Mouse (Mus musculus) yolk sac, embryonic 10.5 days (tissue): ENCODE measurements around the gene Serhl.
"Not testable (repeated sequence)": the region's sequence is repeated elsewhere in the genome, so short reads cannot be mapped to it uniquely, and the experiment has no call there.

Source experiments
- DNase-seq: peaks from one replicate; pipeline ENCODE4 v3.0.0-alpha.2; 2017; ENCODE audit warnings: low spot score

Gene Serhl

GRCm38 (mm10) chr15:83126582-83126981, 37.3 kb downstream of the Serhl start:
- DNase-seq, result no peak

GRCm38 (mm10) chr15:83127037-83127436, 37.7 kb downstream of the Serhl start:
- DNase-seq, result not testable (repeated sequence)

- no peak for DNase-seq
Observed at GRCm38 (mm10) chr15:83129530-83130231, 40.4 kb downstream of the Serhl start.

DNA sequence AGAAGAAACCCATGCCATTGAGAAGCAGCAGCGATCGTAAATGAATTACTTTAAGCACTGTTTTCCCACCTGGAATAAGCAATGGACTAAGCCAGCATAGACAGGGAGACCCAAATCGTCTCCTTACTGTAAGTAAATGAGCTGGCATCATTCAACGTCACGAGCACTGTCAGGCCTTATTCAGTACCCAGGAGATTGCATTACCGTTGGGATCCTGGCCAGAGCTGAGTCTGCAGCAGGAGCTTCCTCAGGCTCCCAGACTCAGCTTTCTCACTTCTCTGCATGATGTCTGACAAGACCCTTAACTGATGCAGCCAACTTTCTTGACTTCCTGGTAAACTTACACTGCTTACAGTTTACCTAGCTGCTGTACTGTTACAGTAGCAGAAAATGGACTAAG, 45.4 kb downstream of the Serhl start:
- no peak for DNase-seq

DNA sequence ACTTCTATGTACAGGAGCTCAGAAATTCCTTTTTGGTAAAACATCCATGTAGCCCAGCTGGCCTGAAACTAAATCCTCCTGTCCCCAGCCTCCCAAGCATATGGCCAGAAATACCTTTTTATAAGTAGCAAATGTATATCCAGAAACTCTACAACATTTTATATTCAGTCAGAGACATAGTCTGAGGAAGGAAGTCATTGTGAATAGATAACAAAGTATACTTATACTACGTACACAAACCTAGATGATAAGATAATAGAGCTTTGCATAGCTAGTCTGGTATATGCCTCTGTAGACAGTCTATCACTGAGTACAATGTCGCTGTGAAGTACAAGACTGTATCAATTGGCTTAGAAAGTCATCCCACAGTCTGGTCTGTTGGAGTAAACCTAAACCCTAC, 46.3 kb downstream of the Serhl start:
- DNase-seq, result no peak

DNA sequence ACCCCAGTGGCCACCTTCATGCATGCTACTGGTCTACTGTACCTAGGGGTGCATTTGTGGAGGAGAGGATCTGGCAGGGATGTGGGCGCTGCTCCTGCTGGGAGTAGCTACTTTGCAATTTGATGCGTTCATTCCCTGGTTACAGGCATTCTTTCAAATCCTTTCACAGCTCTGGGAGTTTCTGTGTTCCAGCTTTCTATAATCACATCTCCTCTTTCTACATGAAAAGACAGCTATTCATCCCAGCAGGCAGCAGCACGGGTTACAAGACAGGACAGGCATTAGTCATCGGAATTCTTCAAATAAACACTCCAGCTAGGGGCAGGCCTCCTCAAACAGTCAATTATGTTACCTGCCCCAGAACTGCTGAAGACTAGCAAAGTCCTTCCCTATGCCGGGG, 53.6 kb downstream of the Serhl start:
- peak; percentile 38 for DNase-seq

GRCm38 (mm10) chr15:83145541-83145940, 56.2 kb downstream of the Serhl start:
- no peak for DNase-seq

GRCm38 (mm10) chr15:83148395-83148794, 59.1 kb downstream of the Serhl start:
- DNase-seq, result no peak

- DNase-seq, result no peak
Observed at GRCm38 (mm10) chr15:83148801-83149195, 59.5 kb downstream of the Serhl start.

GRCm38 (mm10) chr15:83149196-83150072, 60.1 kb downstream of the Serhl start, which contains the start of gene Poldip3:
Poldip3 (minus strand) TSS chr15:83149384.
- DNase-seq, result peak; percentile 97

DNA sequence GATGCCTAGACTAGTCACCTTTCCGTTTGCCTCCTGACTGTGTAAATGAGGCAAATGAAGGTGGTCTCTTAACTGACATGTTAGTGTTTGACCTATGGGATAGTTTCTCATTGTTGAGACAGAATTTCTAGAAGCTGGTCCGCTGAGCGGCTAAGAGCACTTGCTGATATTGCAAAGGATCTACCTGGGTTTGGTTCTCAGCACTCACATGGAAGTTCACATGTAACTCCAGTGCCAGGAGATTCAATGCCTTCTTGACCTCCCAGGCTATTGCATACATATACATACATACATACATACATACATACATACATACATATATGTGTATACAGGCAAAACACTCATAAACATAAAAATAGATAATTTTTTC, 60.8 kb downstream of the Serhl start:
- no peak for DNase-seq

DNA sequence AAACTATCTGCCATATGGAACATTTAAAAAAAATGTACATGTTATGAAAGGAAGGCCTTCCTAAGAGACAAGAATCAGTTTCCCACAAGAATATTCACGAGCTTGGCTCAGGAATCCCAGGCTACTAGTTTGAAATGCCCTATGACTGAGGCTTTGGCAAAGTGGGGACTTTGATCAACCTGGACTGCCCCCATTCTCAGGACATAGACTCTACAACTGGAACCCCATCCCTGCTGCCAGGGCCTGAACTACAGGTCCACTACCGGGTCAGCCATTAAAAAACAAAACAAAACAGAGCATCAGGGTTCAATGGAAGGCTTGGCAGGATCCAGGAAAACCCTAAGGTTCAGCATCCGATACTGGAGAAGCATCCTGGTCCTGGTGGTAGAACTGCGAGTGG, 61.4 kb downstream of the Serhl start:
- DNase-seq, result no peak

GRCm38 (mm10) chr15:83154309-83154708, 65.0 kb downstream of the Serhl start:
- DNase-seq, result no peak

DNA sequence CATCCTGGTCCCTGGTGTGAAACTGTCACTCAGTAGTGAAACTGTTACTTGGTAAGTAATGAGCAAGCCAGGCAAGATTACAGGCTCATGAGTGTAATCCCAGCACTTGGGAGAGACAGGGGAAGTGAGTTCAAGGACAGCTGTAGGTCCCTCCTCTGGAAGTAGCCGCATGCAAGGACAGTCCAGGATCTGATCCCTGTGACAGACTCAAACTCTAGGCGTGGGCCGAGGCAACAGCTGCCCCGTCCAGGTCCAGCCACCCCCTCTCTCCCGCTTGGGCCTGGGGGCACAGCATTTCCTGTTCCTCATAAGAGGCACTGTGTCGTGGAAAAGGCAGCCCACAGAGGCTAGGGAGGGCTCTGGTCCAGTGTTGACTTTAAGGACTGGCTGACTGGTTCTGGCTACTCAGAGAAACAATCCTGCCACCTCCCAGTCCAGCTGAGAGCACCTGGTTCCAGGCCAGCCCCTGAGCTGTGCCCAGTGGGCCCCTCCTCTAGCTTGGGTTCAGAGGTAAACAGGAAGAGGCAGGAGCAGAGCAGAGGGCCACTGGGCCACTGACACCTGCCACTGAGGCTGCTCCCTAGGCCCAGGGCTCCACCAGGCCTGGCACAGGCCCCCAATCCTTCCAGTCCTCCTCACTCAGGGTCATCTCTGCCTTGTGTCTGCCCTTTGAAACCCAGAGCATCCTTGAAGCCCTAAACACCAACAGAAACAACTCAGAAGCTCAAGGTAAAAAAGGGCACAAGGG, 66.5 kb downstream of the Serhl start:
- DNase-seq, result no peak

- DNase-seq, result peak; percentile 57
Observed at GRCm38 (mm10) chr15:83156929-83157666, 67.8 kb downstream of the Serhl start.

DNA sequence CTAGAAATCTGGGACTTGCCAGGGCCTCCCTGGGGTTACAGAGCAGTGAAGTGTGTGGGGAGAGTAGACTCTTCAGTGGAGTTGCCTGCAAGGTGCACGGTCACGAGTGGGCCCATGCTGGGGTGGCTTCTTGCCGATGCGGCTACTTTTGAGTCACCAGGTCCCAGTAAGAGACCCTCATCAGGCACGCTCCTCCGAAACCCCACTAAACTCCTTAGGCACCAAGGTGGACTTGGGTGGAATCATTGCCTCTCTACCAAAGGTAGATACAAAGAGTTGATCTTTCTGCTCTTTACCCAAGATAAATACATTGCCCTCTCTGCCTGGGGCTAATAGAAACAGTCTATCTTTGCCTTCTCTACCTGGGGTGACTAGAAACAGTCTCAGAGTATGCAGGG, 68.4 kb downstream of the Serhl start:
- no peak for DNase-seq

- DNase-seq, result no peak
Observed at GRCm38 (mm10) chr15:83158587-83159160, 69.4 kb downstream of the Serhl start.

GRCm38 (mm10) chr15:83159823-83160222, 70.5 kb downstream of the Serhl start:
- no peak for DNase-seq

DNA sequence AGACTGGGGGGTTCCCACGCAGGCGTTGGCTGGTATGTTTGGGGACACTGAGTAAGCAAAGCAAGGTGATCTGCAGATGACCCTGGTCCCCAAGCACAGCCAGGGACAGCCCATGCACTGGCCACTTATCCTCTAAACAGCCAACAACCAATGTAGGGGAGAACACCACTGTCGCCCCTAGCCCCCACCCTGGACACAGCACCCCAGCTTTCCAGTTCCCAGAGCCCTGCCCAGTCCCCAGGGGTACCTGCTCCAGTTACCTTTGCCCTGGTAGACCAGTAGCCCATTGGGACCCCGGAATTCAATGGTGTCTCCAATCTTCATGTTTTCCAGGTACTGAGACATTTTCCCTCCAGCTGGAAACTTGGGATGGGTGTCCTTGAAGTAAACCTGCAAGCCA, 71.3 kb downstream of the Serhl start:
- DNase-seq, result no peak

GRCm38 (mm10) chr15:83161062-83161748, 71.9 kb downstream of the Serhl start:
- DNase-seq, result no peak

DNA sequence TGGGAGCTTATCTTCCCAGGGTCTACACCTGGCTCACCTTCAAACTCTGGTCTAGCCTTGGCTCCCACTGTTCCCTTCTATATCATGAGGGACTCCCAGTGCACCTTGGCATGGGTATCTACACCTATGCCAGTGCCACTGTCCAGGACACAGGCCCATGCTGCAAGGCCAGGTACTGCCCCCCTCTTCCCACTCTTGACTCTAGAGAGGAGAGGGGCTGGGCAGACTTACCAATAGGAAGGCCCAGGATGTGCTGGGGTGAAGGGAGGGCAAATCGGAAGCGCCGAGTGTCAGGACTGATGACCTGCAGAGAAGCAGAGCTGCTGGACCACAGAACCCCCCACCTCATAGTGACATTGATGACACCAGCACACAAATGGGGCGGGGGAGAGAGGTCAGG, 72.7 kb downstream of the Serhl start:
- DNase-seq, result no peak
